Mouse (Mus musculus): ENCODE measurements around the gene Klf13. TPM values are rescaled to one million over a fixed set of nuclear protein-coding genes. Genes with fewer than 3 reads are reported as not detected.

The Klf13 gene
- polyA plus RNA-seq, 1 experiment from 2014 or later, result 16.0 TPM

DNA sequence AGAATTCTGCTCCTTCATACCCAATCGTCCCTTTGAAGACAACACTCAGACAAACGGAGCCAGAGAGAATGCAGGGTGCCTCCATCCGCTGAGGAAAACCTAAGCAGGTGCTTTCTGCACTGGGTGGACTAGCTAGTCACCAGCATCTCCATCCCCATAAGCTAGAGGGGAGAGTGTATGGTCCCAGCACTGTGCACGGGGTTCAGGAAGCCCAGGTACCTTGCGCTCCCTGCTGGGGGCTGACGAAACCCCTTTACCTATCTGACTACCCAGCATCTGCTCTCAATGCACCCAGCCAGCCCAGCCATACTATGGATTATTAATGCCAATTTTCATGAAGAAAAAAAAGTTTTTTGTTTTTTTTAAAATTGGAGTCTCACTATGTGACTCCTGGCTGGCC, 25.4 kb upstream of the Klf13 start:
- H3K9me3 ChIP-seq, result no peaks in the 10 kb centered on the region
- no peaks in the 10 kb centered on the region for H3K36me3 ChIP-seq
- no peak overlapping the region for H3K4me3 ChIP-seq
- H3K9ac ChIP-seq, result no peak overlapping the region
- H3K27ac ChIP-seq (replicated peaks), result no peak overlapping the region
- 69% methylated on average over 6 of the region's 6 CpGs for WGBS
- H3K27me3 ChIP-seq (replicated peaks), result no peaks in the 10 kb centered on the region
- no peak for ATAC-seq (ENCODE audit: extremely low read depth, insufficient number of reproducible peaks, low FRiP score, low TSS enrichment)
- H3K4me2 ChIP-seq, result no peak overlapping the region
- 0 out of 2 replicates have a peak, but pooled peaks cover 9% of the 10 kb centered on the region for H3K4me1 ChIP-seq

DNA sequence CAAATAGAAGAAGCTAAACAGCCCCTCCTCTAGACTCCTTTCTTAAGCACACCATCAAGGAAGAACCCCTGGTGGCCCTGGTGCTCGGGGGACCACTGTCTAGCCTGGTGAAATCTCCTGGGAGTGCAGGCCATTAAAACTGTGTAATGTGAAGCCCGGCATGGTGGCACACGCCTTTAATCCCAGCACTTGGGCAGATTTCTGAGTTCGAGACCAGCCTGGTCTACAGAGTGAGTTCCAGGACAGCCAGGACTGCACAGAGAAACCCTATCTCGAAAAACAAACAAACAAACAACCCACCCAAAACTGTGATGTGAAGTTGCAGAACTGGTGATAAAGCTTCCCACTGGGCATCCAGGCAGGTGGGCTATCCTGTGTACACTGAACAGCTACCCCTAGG, 24.9 kb upstream of the Klf13 start:
- no peak overlapping the region for H3K27ac ChIP-seq (replicated peaks)
- 68% methylated on average over 5 of the region's 5 CpGs for WGBS
- H3K4me2 ChIP-seq, result no peak overlapping the region
- H3K36me3 ChIP-seq, result no peaks in the 10 kb centered on the region
- no peak overlapping the region for H3K9ac ChIP-seq
- H3K27me3 ChIP-seq (replicated peaks), result no peaks in the 10 kb centered on the region
- no peak overlapping the region for H3K4me3 ChIP-seq
- 0 out of 2 replicates have a peak, but pooled peaks cover 9% of the 10 kb centered on the region for H3K4me1 ChIP-seq
- H3K9me3 ChIP-seq, result no peaks in the 10 kb centered on the region
- ATAC-seq (ENCODE audit: extremely low read depth, insufficient number of reproducible peaks, low FRiP score, low TSS enrichment), result no peak

DNA sequence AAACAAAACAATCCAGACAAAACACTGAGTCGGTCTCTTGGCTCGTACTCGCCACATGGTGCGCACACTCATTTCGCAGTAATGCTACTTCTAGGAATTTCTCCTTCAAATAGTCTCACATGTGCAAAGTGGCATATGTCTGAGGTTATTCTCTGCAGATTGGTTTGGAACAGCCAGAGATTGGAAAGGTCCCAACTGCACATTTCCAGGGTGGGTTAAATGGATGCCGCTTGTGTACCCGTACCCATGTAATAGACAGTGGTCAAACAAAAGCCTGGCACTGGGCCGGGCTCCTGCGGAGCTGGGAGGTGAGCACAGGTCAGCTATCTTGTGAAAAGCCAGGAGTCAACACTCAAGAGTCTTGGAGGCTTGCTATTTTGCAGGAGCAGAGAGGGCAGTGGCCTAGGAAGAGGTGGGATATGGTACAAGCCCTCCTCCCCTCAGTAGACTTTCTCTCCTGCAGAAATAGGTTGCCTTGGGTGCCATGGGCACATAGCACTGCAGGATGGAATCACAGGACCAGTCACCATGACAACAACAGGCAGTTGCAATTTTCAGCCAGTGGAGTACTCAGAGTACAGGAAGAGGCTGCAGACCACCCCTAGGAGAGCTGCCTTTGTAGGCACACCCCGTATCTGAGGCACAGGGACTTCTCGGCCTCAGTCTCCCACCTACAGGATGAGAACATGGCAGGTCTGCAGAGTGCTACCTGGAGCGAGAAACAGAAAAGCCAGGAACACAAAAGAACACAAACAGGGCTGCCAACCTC, 19.3 kb upstream of the Klf13 start:
- H3K9me3 ChIP-seq, result no peaks in the 10 kb centered on the region
- H3K4me1 ChIP-seq, result peaks cover 17% of the 10 kb centered on the region
- no peak overlapping the region for H3K27ac ChIP-seq (replicated peaks)
- H3K27me3 ChIP-seq (replicated peaks), result no peaks in the 10 kb centered on the region; the same call in 1 of the 2 replicates
- H3K36me3 ChIP-seq, result no peaks in the 10 kb centered on the region
- no peak overlapping the region for H3K4me3 ChIP-seq
- H3K9ac ChIP-seq, result no peak overlapping the region
- ATAC-seq (ENCODE audit: extremely low read depth, insufficient number of reproducible peaks, low FRiP score, low TSS enrichment), result no peak
- no peak overlapping the region for H3K4me2 ChIP-seq
- 83% methylated on average over 12 of the region's 12 CpGs for WGBS

DNA sequence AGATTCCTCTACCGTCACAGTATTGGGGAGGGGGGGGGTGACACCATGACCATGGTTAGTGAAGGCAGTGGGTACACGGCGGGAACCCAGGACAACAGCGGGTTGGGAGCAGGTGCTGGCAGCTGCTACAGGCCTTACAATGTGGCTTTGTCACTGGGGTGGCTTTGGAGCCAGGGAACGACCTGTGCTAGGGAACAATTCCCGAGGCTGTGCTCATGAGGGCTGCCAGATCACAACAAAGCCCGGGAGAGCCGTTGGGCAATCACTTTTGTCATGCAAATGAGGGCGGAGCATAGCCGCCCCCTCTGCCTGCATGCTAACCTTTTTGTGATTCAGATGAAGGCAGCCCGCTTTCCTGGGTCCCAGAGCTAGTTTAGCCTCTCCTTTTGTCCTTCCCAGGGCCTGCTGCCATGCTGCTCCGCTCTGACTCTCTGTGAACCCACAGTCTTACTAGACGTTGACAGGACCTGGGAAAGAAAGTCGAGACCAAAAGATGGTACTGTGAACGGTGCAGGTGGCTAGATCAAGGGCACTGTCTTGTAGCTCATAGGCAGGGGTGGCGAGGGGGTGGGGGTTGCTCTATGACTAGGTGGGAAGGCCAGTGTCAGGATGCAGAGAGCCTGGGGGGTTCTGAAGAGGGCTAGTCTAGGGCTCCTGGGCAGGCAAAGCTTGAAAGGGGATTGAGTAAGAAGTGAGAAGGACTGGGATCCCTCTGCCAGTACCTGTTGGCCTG, 18.4 kb upstream of the Klf13 start:
- Histone ChIP-seq H3K27ac (replicated peaks) (no peak overlapping the region), H3K4me1 (peaks cover 17% of the 10 kb centered on the region), H3K9me3 (no peaks in the 10 kb centered on the region), H3K9ac (no peak overlapping the region), H3K27me3 (replicated peaks) (no peaks in the 10 kb centered on the region; the same call in 1 of the 2 replicates), H3K4me3 (no peak overlapping the region), H3K4me2 (no peak overlapping the region), H3K36me3 (no peaks in the 10 kb centered on the region)
- ATAC-seq (ENCODE audit: extremely low read depth, insufficient number of reproducible peaks, low FRiP score, low TSS enrichment), result no peak
- WGBS, result 30% methylated on average over 16 of the region's 16 CpGs

DNA sequence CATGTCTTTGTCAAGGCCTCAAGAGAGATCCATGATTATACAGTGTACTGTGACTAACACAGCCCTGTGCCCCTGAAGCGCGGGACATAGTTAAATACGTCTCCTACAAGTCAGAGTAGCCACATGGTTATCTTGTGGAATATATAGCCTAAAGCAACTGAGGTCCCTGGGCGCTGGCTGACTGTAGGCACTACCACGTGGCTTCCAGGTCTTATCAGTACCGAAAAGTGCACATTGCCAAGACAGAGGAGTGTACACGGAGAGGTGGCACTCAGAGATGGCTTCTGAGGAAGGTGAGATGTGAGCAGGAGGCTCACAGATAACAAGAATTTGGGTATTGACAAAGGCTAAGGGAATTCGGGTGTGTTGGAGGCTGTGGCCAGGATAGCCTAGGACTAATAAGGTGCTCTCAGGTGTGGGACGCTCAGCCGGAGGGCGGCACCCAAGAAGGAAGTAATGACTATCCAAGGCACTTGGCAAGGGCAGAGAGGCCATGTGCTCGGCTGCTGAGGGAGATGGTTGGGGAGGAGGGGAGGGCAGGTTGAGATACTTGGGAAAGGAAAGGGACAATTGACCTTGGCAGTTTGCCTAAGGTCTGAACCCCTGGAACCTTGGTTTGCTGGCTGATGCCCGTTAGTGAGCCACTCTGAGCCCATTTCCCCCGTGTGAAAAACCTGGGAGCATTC, 17.6 kb upstream of the Klf13 start:
- Histone ChIP-seq H3K9ac (no peak overlapping the region), H3K27me3 (replicated peaks) (no peaks in the 10 kb centered on the region; the same call in 1 of the 2 replicates), H3K4me1 (peaks cover 20% of the 10 kb centered on the region), H3K36me3 (no peaks in the 10 kb centered on the region), H3K9me3 (no peaks in the 10 kb centered on the region), H3K27ac (replicated peaks) (no peak overlapping the region), H3K4me3 (no peak overlapping the region), H3K4me2 (no peak overlapping the region)
- no peak for ATAC-seq (ENCODE audit: extremely low read depth, insufficient number of reproducible peaks, low FRiP score, low TSS enrichment)
- WGBS, result 62% methylated on average over 14 of the region's 14 CpGs

DNA sequence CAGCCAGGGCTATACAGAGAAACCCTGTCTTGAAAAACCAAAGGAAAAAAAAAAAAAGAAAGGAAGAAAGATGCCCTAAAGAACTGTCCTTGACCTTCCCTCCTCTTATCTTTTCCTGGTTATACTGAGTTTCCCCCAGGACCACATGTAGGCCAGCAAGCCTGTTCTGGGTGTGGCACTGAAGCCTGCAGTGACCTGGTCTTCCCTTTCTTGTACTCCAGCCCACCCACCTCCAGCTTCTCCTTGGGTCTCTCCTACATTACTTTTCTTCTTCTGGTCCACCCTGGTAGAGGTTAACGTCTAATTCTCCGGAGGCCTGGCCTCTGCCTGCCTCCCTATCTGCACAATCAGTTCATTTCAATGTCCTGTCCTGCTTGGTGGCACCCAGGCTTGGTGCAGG, 16.7 kb upstream of the Klf13 start:
- Histone ChIP-seq H3K36me3 (no peaks in the 10 kb centered on the region), H3K27ac (replicated peaks) (no peak overlapping the region), H3K9ac (no peak overlapping the region), H3K27me3 (replicated peaks) (no peaks in the 10 kb centered on the region; the same call in 1 of the 2 replicates), H3K4me1 (peaks cover 20% of the 10 kb centered on the region), H3K9me3 (no peaks in the 10 kb centered on the region), H3K4me3 (no peak overlapping the region), H3K4me2 (no peak overlapping the region)
- 91% methylated on average over 2 of the region's 2 CpGs for WGBS
- ATAC-seq (ENCODE audit: extremely low read depth, insufficient number of reproducible peaks, low FRiP score, low TSS enrichment), result no peak

DNA sequence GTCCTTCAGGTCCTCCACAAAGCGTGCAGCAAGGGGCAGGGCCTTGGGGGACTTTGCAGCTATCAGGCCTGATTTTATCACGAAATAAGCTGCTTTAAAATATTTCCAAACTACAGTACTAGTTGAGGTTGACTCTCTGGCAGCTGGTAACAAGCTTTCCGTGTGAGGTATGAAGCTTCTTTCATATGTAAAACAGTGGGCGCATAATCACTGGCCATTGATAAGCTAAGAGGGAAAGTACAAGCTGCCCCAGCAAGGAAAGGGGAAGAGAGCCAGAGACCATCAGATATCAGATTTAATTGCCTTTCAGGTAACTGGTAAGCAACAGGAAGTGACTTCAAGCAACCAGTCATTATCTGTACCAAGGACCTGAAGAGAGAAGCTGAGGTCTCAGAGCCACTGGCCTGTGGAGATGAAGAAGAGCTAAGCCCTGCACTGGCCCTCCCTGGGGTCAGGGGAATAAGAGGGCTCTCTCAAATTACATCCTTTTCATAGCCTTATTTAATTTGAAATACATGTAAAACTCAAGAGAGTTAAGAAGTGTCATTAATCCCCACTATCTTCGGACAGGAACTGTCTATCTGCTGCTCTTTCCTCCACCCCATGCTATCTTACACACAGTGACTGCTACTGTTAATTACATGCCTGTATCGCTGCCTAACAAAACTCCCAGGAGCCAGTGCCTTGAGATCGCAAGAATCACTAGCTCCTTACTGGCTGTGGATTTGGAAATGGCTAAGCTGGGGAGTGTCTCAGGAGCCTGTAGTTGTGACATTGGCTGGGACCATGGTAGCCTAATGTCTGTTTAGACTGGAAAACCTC, 13.6 kb upstream of the Klf13 start:
- Histone ChIP-seq H3K27me3 (replicated peaks) (no peaks in the 10 kb centered on the region), H3K27ac (replicated peaks) (no peak overlapping the region), H3K4me3 (no peak overlapping the region), H3K36me3 (no peaks in the 10 kb centered on the region), H3K9ac (no peak overlapping the region), H3K4me1 (peaks cover 20% of the 10 kb centered on the region), H3K9me3 (no peaks in the 10 kb centered on the region), H3K4me2 (no peak overlapping the region)
- no peak for ATAC-seq (ENCODE audit: extremely low read depth, insufficient number of reproducible peaks, low FRiP score, low TSS enrichment)
- 54% methylated on average over 7 of the region's 7 CpGs for WGBS

DNA sequence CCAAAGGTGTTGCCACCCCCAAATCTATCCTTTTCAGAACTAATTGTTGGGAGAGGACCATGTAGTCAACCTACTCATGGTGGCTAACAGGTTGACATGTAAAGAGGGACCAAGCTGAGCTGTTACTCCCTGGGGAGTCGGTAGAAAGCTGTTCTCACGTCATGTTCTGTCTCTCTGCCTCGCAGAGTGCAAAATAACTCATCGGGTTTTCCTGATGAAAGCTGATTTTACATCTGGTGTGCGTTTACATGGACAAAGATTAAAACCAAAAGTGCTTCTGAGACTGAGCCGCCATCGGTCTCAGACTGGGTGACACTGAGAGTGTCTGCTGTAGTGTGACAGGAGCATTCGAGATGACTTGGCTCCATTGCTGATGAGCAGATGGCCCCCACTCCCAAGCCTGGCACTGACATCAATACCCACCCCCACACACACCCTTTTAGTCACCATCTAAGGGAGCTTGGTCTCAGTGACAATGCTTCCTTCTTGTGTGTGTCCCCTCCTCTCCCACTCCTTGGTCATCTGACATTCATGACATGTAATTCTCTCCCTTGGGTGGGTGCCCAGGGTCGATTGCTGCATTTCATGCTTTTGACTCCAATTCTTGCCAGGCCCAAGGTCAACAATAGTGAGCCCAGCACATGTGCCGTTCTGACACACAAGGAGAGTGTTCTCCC, 12.4 kb upstream of the Klf13 start:
- Histone ChIP-seq H3K4me1 (peaks cover 8% of the 10 kb centered on the region), H3K27ac (replicated peaks) (no peak overlapping the region), H3K4me3 (no peak overlapping the region), H3K36me3 (no peaks in the 10 kb centered on the region), H3K9me3 (no peaks in the 10 kb centered on the region), H3K9ac (no peak overlapping the region), H3K27me3 (replicated peaks) (no peaks in the 10 kb centered on the region), H3K4me2 (no peak overlapping the region)
- 65% methylated on average over 10 of the region's 10 CpGs for WGBS
- no peak for ATAC-seq (ENCODE audit: extremely low read depth, insufficient number of reproducible peaks, low FRiP score, low TSS enrichment)

DNA sequence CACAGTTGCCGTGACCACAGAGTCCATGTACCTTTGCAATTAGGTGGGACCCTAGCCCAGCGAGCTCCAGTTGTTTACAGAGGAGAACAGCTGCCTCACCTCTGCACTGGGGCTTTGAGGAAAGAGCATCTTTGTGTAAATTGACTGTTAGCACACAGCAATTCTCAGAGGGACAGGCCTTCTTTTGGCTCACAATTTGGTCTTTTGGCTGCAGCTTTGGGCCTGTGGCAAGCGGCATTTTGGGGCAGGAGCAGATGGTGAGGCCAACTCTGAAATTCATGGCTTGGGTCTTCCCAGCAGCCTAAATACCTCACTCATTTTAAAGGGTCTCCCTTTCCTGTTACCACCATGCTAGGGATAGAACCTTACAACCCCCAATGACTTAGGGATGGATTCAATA, 10.5 kb upstream of the Klf13 start:
- Histone ChIP-seq H3K9me3 (no peaks in the 10 kb centered on the region), H3K4me1 (0 out of 2 replicates have a peak, but pooled peaks cover 3% of the 10 kb centered on the region), H3K9ac (no peak overlapping the region), H3K4me2 (no peak overlapping the region), H3K4me3 (no peak overlapping the region), H3K36me3 (no peaks in the 10 kb centered on the region), H3K27ac (replicated peaks) (no peak overlapping the region), H3K27me3 (replicated peaks) (no peaks in the 10 kb centered on the region)
- WGBS, result 74% methylated on average over 3 of the region's 3 CpGs
- ATAC-seq (ENCODE audit: extremely low read depth, insufficient number of reproducible peaks, low FRiP score, low TSS enrichment), result no peak

DNA sequence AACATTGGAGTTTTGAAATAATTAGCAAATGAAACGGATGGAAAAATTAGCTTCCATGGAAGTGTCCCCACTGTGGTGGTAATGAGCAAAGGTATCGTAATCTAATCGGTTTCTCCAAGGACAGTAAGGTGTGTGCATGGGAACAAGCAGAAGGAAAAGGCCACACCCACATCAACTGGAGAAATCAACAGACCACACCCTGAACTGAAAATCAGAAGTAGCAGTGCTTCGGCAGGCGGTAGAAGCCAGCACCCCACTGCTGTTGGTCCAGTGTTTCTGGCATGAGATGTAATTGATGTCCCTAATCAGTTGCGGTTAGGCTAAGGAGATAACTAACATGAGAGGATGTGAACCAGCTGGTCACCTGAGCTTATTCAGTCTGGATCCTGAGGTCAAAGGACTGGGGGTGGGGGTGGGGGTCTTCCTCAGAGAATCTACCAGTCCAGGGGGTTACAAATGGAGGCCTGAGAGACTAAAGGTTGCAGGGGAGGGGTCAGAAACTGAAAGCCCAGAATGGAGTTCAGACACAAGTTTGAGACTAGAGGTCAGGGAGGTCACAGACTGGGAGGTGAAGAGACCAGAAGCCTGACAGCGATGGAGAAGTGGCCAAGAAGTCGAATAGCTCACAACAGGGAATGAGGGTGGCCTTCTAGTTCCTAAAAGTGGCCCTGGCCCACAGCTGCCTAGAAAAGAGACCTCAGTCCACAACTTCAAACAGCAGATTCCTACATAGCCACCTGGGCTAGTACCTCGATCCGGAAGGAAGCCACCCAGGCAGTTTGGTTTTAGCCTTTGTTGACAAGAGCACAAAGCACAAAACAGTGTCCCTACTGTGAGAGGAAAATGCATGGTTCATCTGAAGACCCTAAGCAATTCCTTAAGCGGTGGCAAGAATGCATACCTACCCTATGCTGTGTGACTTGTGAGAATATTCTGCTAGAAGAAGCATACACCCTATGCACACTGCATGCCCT, 9.1 kb upstream of the Klf13 start:
- no peaks in the 10 kb centered on the region for H3K27me3 ChIP-seq (replicated peaks)
- H3K4me1 ChIP-seq, result 0 out of 2 replicates have a peak, but pooled peaks cover 3% of the 10 kb centered on the region
- no peak overlapping the region for H3K4me2 ChIP-seq
- H3K36me3 ChIP-seq, result no peaks in the 10 kb centered on the region
- no peaks in the 10 kb centered on the region for H3K9me3 ChIP-seq
- 68% methylated on average over 11 of the region's 11 CpGs for WGBS
- no peak overlapping the region for H3K27ac ChIP-seq (replicated peaks)
- no peak overlapping the region for H3K4me3 ChIP-seq
- H3K9ac ChIP-seq, result no peak overlapping the region
- no peak for ATAC-seq (ENCODE audit: extremely low read depth, insufficient number of reproducible peaks, low FRiP score, low TSS enrichment)
